Mouse (Mus musculus) limb, embryonic 14.5 days (tissue): ENCODE measurements around the gene Cphx3. TPM values are rescaled to one million over a fixed set of nuclear protein-coding genes. Genes with fewer than 3 reads are reported as not detected.
"Not testable (repeated sequence)": the region's sequence is repeated elsewhere in the genome, so short reads cannot be mapped to it uniquely, and the experiment has no call there.

Source experiments
- ATAC-seq: fragments of 200-750 bp; cut with Nextera tagmentation; 2 replicates; pipeline ENCODE4 v1.8.0; 2017; ENCODE audit warnings: low read depth, moderate number of reproducible peaks, moderate TSS enrichment; ENCODE audit not compliant: low FRiP score
- DNase-seq: peaks from one replicate; pipeline ENCODE4 v3.0.0-alpha.2; 2015; ENCODE audit warnings: low spot score
- H3K27ac ChIP-seq: fragments of 300-500 bp; sonication (generic); replicated peaks from 2 replicates; pipeline ENCODE4 v1.5.1; 2014; ENCODE audit warnings: low read depth, mild to moderate bottlenecking, low read length, moderate library complexity, mixed read lengths
- H3K27me3 ChIP-seq: fragments of 300-500 bp; sonication (generic); 2 replicates; pipeline ENCODE4 v1.6.1; 2014; ENCODE audit warnings: low read length, mixed read lengths; ENCODE audit not compliant: control insufficient read depth, insufficient read depth
- H3K36me3 ChIP-seq: fragments of 300-500 bp; sonication (generic); 2 replicates; pipeline ENCODE4 v1.6.1; 2014; ENCODE audit warnings: mild to moderate bottlenecking, low read length, moderate library complexity, mixed read lengths; ENCODE audit not compliant: control insufficient read depth, insufficient read depth
- H3K4me1 ChIP-seq: fragments of 300-500 bp; sonication (generic); 2 replicates; pipeline ENCODE4 v1.6.1; 2014; ENCODE audit warnings: antibody characterized with exemption, low read length, mixed read lengths; ENCODE audit not compliant: control insufficient read depth, insufficient read depth
- H3K4me2 ChIP-seq: fragments of 300-500 bp; sonication (generic); replicated peaks from 2 replicates; pipeline ENCODE4 v1.6.1; 2014; ENCODE audit warnings: low read depth, mild to moderate bottlenecking, low read length, moderate library complexity; ENCODE audit not compliant: severe bottlenecking
- H3K4me3 ChIP-seq: fragments of 300-500 bp; sonication (generic); replicated peaks from 2 replicates; pipeline ENCODE4 v1.5.1; 2014; ENCODE audit warnings: low read length
- H3K9ac ChIP-seq: fragments of 300-500 bp; sonication (generic); 2 replicates; pipeline ENCODE4 v1.6.1; 2014; ENCODE audit warnings: mild to moderate bottlenecking, low read depth, low read length, moderate library complexity; ENCODE audit not compliant: severe bottlenecking
- H3K9me3 ChIP-seq: fragments of 300-500 bp; sonication (generic); 2 replicates; pipeline ENCODE4 v1.6.1; 2016; ENCODE audit warnings: low read length; ENCODE audit not compliant: control insufficient read depth
- WGBS: fragments of 180-500 bp; shearing (Covaris S2); extraction: QIAGEN DNeasy Blood & Tissue Kit; methylation state at CpG from one replicate; pipeline ENCODE4 v1.1.7; 2014; 5-methylcytosine and 5-hydroxymethylcytosine counted together
- polyA plus RNA-seq, 2 experiments: library from polyadenylated mRNA; depleted of rRNA in 1 of 2; stranded (reverse) in 1 of 2; unstranded in 1 of 2; fragments of >200 nt; fragmentation: Nextera tagmentation in 1 of 2; extraction: Ambion mirVana in 1 of 2; gene quantifications; 2 replicates each; pipeline versions ENCODE4 v1.2.1 to v1.2.3; 2012 to 2014

Gene Cphx3
- polyA plus RNA-seq, 2 experiments, result not detected

DNA sequence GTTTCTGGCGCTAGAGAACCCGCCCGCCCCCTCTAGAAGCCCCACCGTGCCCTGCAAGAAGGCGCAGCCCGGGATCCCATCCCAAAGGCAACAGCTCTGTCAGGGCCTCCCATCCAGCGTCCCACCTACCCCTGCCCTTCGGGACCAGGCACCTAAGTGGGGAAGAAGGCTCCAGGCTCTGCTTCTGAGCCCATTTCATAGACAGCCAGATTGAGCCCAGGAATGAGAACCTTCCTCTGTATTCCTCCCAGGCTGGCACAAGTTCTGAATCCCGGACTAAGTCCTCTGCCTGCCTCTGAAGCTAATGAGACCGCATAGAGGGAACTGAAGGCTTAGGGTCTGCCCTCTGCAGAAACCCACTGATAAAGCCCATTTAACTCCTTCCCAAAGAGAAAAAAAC, 100.3 kb downstream of the Cphx3 start, which contains the start of gene Plac9b:
Gene Plac9b (minus strand): TSS at position 101 of the 400 bp plus-strand sequence.
- not testable (repeated sequence) for DNase-seq, H3K4me3 ChIP-seq, H3K4me1 ChIP-seq, H3K27me3 ChIP-seq, H3K9ac ChIP-seq, ATAC-seq, H3K36me3 ChIP-seq, H3K9me3 ChIP-seq, H3K4me2 ChIP-seq, H3K27ac ChIP-seq
- WGBS, result no CpG with 5 or more reads among the region's 10 CpGs

DNA sequence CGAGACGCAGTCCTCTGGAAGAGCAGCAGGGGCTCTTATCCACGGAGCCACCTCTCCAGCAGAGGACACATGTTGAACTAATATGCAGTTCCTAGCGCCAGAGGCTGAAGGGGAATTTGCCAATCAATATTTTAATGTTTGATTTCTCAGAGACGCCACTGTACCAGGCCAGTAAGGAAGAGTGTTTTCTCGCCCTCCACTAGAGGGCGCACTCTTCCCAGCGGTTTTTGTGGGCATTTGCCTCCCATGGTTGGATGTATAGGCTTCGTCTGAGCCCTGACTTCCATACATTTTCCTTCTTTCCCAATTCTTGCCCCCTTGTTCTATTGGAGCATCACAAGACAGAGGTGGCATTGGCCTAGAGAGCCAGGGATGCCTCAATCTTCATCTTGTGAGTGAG, 104.5 kb downstream of the Cphx3 start:
- H3K4me2 ChIP-seq, H3K27me3 ChIP-seq, H3K36me3 ChIP-seq, H3K4me1 ChIP-seq, DNase-seq, H3K9me3 ChIP-seq, H3K4me3 ChIP-seq, H3K9ac ChIP-seq, H3K27ac ChIP-seq, ATAC-seq: not testable (repeated sequence)
- no CpG with 5 or more reads among the region's 9 CpGs for WGBS

DNA sequence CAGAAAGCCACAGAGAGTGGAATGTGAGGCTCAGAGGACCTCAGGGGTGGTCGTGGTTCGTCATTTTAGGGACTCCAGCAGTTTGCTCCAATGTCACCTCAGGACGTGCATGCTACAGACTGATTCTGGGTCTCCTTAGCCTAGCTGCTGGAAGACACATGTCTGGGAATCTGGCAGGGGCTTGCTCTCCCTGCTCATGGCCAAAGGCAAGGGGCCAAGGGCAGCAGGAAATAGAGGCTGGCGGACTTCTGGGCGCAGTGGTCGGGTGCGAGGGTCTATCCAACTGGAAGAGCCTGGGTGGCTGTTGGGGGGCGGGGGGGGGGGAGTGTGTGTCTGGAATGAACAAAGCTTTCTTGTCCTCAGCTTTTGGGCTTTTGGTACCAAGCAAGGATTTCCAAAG, 106.3 kb downstream of the Cphx3 start:
- H3K4me1 ChIP-seq, H3K9me3 ChIP-seq: not testable (repeated sequence)

DNA sequence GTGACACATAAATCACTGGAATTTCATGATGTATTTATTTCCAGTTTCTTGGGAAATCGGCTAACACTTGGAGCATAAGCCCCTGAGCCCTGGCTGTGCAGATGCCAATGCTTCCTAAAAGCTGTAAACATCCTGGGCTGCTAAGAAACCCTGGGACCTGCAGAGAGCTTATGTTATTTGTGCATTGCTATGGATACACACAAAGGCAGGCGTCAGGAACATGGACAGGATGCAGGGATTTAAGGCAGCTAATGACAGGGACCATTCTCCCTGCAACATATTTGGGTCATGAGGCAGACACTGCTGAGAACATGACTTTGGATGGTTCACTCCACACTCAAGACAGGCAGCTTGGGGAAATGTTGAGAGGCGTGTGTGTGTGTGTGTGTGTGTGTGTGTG, 115.8 kb downstream of the Cphx3 start:
- ATAC-seq, result 0 out of 2 replicates have a peak, but pooled peaks have one; percentile 15
- DNase-seq, H3K27ac ChIP-seq, H3K9ac ChIP-seq, H3K9me3 ChIP-seq, H3K27me3 ChIP-seq, H3K36me3 ChIP-seq, H3K4me1 ChIP-seq, H3K4me3 ChIP-seq, H3K4me2 ChIP-seq: not testable (repeated sequence)
- WGBS, result no CpG with 5 or more reads among the region's 3 CpGs

More for the DNA sequence above, 106.3 kb downstream of the Cphx3 start:
- not testable (repeated sequence) for ATAC-seq, H3K36me3 ChIP-seq, H3K9ac ChIP-seq, H3K27ac ChIP-seq, DNase-seq, H3K4me3 ChIP-seq, H3K4me2 ChIP-seq, H3K27me3 ChIP-seq
- WGBS, result no CpG with 5 or more reads among the region's 8 CpGs

DNA sequence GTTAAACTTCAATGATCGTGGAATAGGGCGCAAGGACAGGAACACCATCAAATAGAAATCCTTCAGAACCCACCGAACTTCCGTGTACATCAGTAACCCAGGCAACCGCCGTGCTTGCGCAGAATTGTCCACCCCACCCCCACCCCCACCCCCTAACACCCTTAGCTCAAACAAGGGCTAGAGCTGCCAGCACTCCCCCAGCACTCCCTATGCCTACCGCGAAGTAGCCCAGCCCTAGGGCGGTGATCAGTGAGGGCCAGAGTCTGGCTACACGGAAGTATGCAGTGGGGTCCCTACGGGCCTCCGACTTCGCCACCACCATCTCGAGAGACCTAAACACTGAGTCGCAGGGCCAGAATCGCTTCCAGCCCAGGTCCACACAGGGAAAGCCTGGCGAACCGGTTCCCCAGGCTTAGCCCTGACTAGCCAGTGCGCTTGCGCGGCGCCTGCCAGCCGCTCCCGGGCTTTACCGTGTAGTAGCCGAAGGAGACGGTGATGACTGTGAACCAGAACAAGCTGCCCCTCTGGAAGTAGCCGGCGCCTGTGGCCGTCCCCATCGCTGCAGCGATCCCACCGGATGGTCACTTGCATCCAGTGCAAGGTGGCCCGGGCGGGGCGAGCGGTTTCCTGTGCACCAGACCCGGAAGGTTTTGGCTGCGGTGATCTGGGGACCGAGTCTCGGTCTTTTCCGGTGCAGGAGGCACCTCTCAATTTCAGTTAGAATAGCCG, 124.3 kb downstream of the Cphx3 start:
- peak; percentile 86 for ATAC-seq
- H3K9ac ChIP-seq, result not testable (repeated sequence)

DNA sequence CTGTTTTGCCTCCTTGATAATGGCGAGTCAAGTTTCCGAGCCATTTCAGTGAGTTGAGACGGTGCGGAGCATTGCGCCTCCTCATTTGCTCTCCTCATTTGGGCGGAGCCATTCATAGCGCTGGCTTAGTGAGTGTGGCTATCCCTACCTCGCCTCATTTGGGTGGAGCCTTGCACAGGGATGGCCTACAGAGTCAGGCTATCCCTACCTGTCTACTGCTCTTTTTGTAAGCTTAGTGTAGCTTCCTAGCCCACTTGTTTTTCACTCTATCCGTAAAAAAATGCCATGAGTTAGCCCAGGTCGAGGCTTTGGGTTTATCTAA, 124.8 kb downstream of the Cphx3 start, which contains the start of gene Tmem254b:
Gene Tmem254b (minus strand): TSS at position 116 of the 322 bp plus-strand sequence.
- not testable (repeated sequence) for H3K4me3 ChIP-seq, H3K9ac ChIP-seq, H3K36me3 ChIP-seq, H3K4me1 ChIP-seq, DNase-seq, H3K27me3 ChIP-seq, H3K4me2 ChIP-seq, H3K9me3 ChIP-seq, H3K27ac ChIP-seq
- ATAC-seq, result peak; percentile 91
- no CpG with 5 or more reads among the region's 10 CpGs for WGBS

More for the DNA sequence above, 124.3 kb downstream of the Cphx3 start:
- not testable (repeated sequence) for H3K4me2 ChIP-seq, DNase-seq, H3K36me3 ChIP-seq, H3K27me3 ChIP-seq, H3K4me1 ChIP-seq, H3K4me3 ChIP-seq, H3K27ac ChIP-seq, H3K9me3 ChIP-seq
- no CpG with 5 or more reads among the region's 44 CpGs for WGBS

DNA sequence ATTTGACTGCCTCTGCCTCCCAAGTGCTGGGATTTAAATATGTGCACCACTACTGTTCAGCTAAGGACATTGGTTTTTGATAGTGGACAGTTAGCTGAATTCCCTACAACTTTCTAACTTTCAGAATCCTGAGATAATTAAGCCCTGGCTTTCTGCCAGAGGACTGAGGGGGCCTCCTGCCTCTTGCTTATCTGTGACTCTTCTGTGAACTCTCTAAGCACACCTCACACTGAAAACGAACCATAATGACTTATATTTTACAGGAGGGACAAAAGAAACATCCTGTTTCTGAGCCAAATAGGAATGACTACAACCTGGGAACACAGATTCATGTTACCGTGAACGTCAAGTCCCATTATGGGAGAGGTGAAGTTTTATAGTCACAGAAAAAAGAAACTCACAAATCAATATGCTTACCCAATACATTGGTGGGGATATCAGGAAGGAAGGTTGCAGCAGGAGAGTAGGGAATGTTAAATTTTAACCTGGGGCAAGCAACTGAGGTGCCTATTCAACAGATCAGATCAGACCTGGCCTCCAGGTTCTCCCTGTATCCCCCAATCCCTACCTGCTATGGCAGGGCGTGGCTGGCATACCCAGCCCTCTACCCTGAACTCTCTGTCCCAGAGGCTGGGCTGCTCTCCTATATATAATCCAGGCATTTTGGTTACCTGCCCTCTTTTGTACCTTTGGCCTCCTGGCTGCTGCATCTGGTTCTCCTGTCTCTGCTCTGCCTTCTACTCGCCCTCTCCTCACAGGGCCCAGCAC, 134.3 kb downstream of the Cphx3 start:
- not testable (repeated sequence) for H3K4me3 ChIP-seq, H3K4me2 ChIP-seq, DNase-seq, H3K4me1 ChIP-seq, H3K27me3 ChIP-seq, H3K36me3 ChIP-seq, ATAC-seq, H3K9ac ChIP-seq, H3K9me3 ChIP-seq, H3K27ac ChIP-seq
- WGBS, result no CpG with 5 or more reads among the region's 5 CpGs

DNA sequence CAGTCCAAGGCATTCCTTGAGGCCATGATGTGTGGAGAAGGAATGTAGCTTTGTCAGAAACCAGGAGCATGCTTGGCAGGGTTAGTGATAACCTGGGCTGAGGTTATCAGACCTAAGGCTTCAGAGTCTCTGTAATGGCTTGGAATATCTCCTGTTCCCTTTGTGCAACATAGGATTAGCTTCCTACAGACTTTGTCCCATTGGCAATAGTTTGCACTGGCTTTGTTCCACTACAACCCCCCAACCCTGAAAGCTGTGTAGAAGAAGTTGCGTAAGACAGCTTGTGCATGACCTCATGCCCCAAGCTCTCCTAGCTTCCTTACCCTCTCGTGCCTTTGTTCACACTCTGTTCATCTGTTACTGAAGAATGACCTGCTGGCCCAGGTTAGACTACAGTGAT, 155.1 kb downstream of the Cphx3 start:
- ATAC-seq, H3K4me1 ChIP-seq, H3K4me2 ChIP-seq, H3K27me3 ChIP-seq, H3K4me3 ChIP-seq, H3K36me3 ChIP-seq, DNase-seq, H3K27ac ChIP-seq, H3K9me3 ChIP-seq, H3K9ac ChIP-seq: not testable (repeated sequence)
- WGBS, result no CpG with 5 or more reads among the region's 2 CpGs
